Mouse (Mus musculus) testis, adult 2 months (tissue): ENCODE data around the gene Olfr107.

ENCODE experiments used
- CTCF ChIP-seq: fragments of 200-500 bp; IDR thresholded peaks from 2 replicates; pipeline ENCODE4 v1.5.1; 2012; ENCODE audit warnings: low read depth, mild to moderate bottlenecking, inconsistent platforms, low read length, moderate library complexity; ENCODE audit not compliant: control insufficient read depth, insufficient read depth, insufficient replicate concordance
- POLR2A ChIP-seq: fragments of 200-500 bp; IDR thresholded peaks from 2 replicates; pipeline ENCODE4 v1.6.1; 2012; ENCODE audit warnings: low read depth, mild to moderate bottlenecking, inconsistent platforms, low read length, moderate library complexity; ENCODE audit not compliant: control insufficient read depth

GRCm38 (mm10) chr17:37359282-37359681 lies 39.7 kb upstream of the Olfr107 start, which contains the start of gene Olfr104-ps:
- TF ChIP-seq CTCF, result no peak
- no peak for TF ChIP-seq POLR2A
